Mouse (Mus musculus) adrenal gland, postnatal 10 days (tissue): ENCODE data around the gene Sapcd2. TPM values are rescaled to one million over a fixed set of nuclear protein-coding genes. Genes with fewer than 3 reads are reported as not detected.
A peak's percentile ranks its signal among the peaks of the same experiment; 100 is the strongest.

Experiments
- DNase-seq: peaks from one replicate; pipeline ENCODE4 v3.0.0; 2021; ENCODE audit warnings: mixed read lengths
- long read RNA-seq, 2 experiments: library from polyadenylated mRNA; stranded (forward); transcript quantifications; one replicate each; pipeline ENCODE4 v2.0.0; 2021
- total RNA-seq, 2 experiments: library from RNA; stranded (reverse); gene quantifications; 2 replicates each; pipeline ENCODE4 v1.2.3; 2021

Sapcd2 gene
- 1 to 10 TPM; 3.3 to 5.3 TPM for total RNA-seq
- long read RNA-seq, experiment 1, transcript Sapcd2-201 (7 exons, 3,121 nt): major isoform, 5 of 7 reads
- long read RNA-seq, experiment 1, partial matches to known transcripts: 1 of 7 reads
- long read RNA-seq, experiment 1, other reads (novel, unspliced or antisense): 1 of 7 reads
- long read RNA-seq, experiment 2, partial matches to known transcripts: 4 of 10 reads
- long read RNA-seq, experiment 2, other reads (novel, unspliced or antisense): 2 of 10 reads

- peak; percentile 90 for DNase-seq
Measured at GRCm38 (mm10) chr2:25371764-25372643, at the start of gene Sapcd2. Sapcd2 (plus strand) TSS chr2:25372321.

GRCm38 (mm10) chr2:25326036-25326435, 46.1 kb upstream of the Sapcd2 start:
- no peak for DNase-seq

- peak; percentile 47 for DNase-seq
Measured at GRCm38 (mm10) chr2:25328440-25328839, 43.7 kb upstream of the Sapcd2 start.

- no peak for DNase-seq
Measured at GRCm38 (mm10) chr2:25331470-25331869, 40.7 kb upstream of the Sapcd2 start.

- DNase-seq: peak; percentile 99
Measured at GRCm38 (mm10) chr2:25332286-25333160, 39.6 kb upstream of the Sapcd2 start, which contains the start of gene Man1b1. Man1b1 (plus strand) TSS chr2:25332338.

- DNase-seq: no peak
Measured at GRCm38 (mm10) chr2:25333569-25333968, 38.6 kb upstream of the Sapcd2 start.

- no peak for DNase-seq
Measured at GRCm38 (mm10) chr2:25338303-25338702, 33.8 kb upstream of the Sapcd2 start.

- DNase-seq: no peak
Measured at GRCm38 (mm10) chr2:25348162-25348561, 24.0 kb upstream of the Sapcd2 start.

GRCm38 (mm10) chr2:25349499-25349898, 22.6 kb upstream of the Sapcd2 start:
- peak; percentile 31 for DNase-seq

GRCm38 (mm10) chr2:25350701-25351100, 21.4 kb upstream of the Sapcd2 start:
- no peak for DNase-seq

GRCm38 (mm10) chr2:25354211-25354610, 17.9 kb upstream of the Sapcd2 start:
- DNase-seq: no peak

- DNase-seq: no peak
Measured at GRCm38 (mm10) chr2:25355419-25356066, 16.6 kb upstream of the Sapcd2 start.

- peak; percentile 87 for DNase-seq
Measured at GRCm38 (mm10) chr2:25356208-25357079, 15.7 kb upstream of the Sapcd2 start, which contains the start of gene Dpp7. Dpp7 (minus strand) TSS chr2:25356359.

GRCm38 (mm10) chr2:25359848-25360247, 12.3 kb upstream of the Sapcd2 start:
- DNase-seq: no peak

GRCm38 (mm10) chr2:25363478-25364178, 8.5 kb upstream of the Sapcd2 start:
- DNase-seq: no peak

GRCm38 (mm10) chr2:25364313-25364712, 7.8 kb upstream of the Sapcd2 start:
- no peak for DNase-seq

- DNase-seq: no peak
Measured at GRCm38 (mm10) chr2:25364761-25365090, 7.4 kb upstream of the Sapcd2 start.

- peak; percentile 85 for DNase-seq
Measured at GRCm38 (mm10) chr2:25365091-25365761, 6.9 kb upstream of the Sapcd2 start, which contains the start of gene Uap1l1. Uap1l1 (minus strand) TSS chr2:25365682.

- no peak for DNase-seq
Measured at GRCm38 (mm10) chr2:25369996-25370395, 2.1 kb upstream of the Sapcd2 start.
